Mouse (Mus musculus): ENCODE results near the gene Duoxa1.

- TF ChIP-seq POLR2A (IDR thresholded peaks at IDR 0.05; ENCODE audit: borderline replicate concordance, low read depth, low read length) (no peak), CTCF (IDR thresholded peaks at IDR 0.05; ENCODE audit: low read depth, low read length) (no peak)
Observed at GRCm38 (mm10) chr2:122325361-122325760, 11.8 kb upstream of the Duoxa1 start.

All from bone marrow macrophage, adult 2 months (primary cell).